Mouse (Mus musculus) limb, embryonic 10.5 days (tissue): ENCODE measurements around the gene Gm156. TPM values are rescaled to one million over a fixed set of nuclear protein-coding genes. Genes with fewer than 3 reads are reported as not detected.
"Not testable (repeated sequence)": the region's sequence is repeated elsewhere in the genome, so short reads cannot be mapped to it uniquely, and the experiment has no call there.

Experiments
- DNase-seq: peaks from one replicate; pipeline ENCODE4 v3.0.0-alpha.2; 2017; ENCODE audit warnings: low spot score
- H3K27ac ChIP-seq: fragments of 300-500 bp; sonication (generic); 2 replicates; pipeline ENCODE4 v1.5.1; 2016; ENCODE audit warnings: mild to moderate bottlenecking
- H3K27me3 ChIP-seq: fragments of 300-500 bp; sonication (generic); 2 replicates; pipeline ENCODE4 v1.6.1; 2016; ENCODE audit warnings: low read depth, mild to moderate bottlenecking; ENCODE audit not compliant: poor library complexity, severe bottlenecking
- H3K36me3 ChIP-seq: fragments of 300-500 bp; sonication (generic); 2 replicates; pipeline ENCODE4 v1.6.1; 2016; ENCODE audit warnings: mild to moderate bottlenecking, moderate library complexity
- H3K4me1 ChIP-seq: fragments of 300-500 bp; sonication (generic); 2 replicates; pipeline ENCODE4 v1.6.1; 2016
- H3K4me3 ChIP-seq: fragments of 300-500 bp; sonication (generic); 2 replicates; pipeline ENCODE4 v1.5.1; 2016; ENCODE audit warnings: mild to moderate bottlenecking, moderate library complexity
- H3K9me3 ChIP-seq: fragments of 300-500 bp; sonication (generic); replicated peaks from 2 replicates; pipeline ENCODE4 v1.6.1; 2016; ENCODE audit warnings: mild to moderate bottlenecking
- WGBS: fragments of 180-500 bp; shearing (Covaris S2); methylation state at CpG from one replicate; pipeline ENCODE4 v1.1.7; 2016; 5-methylcytosine and 5-hydroxymethylcytosine counted together
- polyA plus RNA-seq: library from polyadenylated mRNA; unstranded; fragments of >200 nt; fragmentation: Nextera tagmentation; extraction: Ambion mirVana; gene quantifications from 2 replicates; pipeline ENCODE4 v1.2.1, GENCODE M21; 2016

Gm156 gene
- not detected in 2 replicates for polyA plus RNA-seq

GRCm38 (mm10) chr6:129784170-129784569 lies at the start of gene Gm156:
Gene Gm156 (minus strand): TSS chr6:129784270.
- H3K9me3 ChIP-seq, H3K27me3 ChIP-seq, H3K4me3 ChIP-seq, DNase-seq, H3K27ac ChIP-seq, H3K4me1 ChIP-seq, H3K36me3 ChIP-seq: not testable (repeated sequence)
- 93% methylated on average over 3 of the region's 3 CpGs for WGBS

- DNase-seq, result no peak
- no peak overlapping the region for H3K27ac ChIP-seq
- H3K36me3 ChIP-seq, result no peaks in the 10 kb centered on the region
- H3K27me3 ChIP-seq, result no peaks in the 10 kb centered on the region
- H3K9me3 ChIP-seq, result no peaks in the 10 kb centered on the region; the same call in 1 of the 2 replicates
- no peaks in the 10 kb centered on the region for H3K4me1 ChIP-seq
- H3K4me3 ChIP-seq, result no peak overlapping the region
- 91% methylated on average over 1 of the region's 1 CpGs for whole genome bisulfite sequencing
Measured at GRCm38 (mm10) chr6:129825559-129825958, 41.5 kb upstream of the Gm156 start.

DNA sequence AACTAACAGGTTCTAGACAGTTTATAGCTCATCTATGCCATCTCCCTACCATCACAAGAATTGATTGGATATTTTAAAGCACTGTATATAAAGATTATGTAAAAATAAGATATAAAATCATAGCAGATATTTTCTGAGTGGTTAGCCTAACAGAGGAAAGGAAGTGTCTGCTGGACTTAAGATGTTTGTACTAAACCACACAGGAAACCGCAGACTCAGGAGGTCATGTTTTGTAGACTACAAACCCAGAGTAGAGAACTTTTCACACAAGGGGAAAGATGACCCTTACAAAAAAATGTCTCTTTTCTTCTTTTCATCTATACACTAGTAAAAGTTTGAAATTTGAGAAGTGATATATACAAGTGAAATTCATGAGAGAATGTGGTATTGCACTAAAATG lies 39.9 kb upstream of the Gm156 start:
- Histone ChIP-seq H3K36me3 (no peaks in the 10 kb centered on the region), H3K9me3 (peaks cover 2% of the 10 kb centered on the region; the same call in 1 of the 2 replicates), H3K27me3 (no peaks in the 10 kb centered on the region), H3K27ac (no peak overlapping the region), H3K4me1 (no peaks in the 10 kb centered on the region), H3K4me3 (no peak overlapping the region)
- no peak for DNase-seq
- 98% methylated on average over 1 of the region's 1 CpGs for WGBS

- Histone ChIP-seq H3K27me3 (no peaks in the 10 kb centered on the region), H3K4me1 (no peaks in the 10 kb centered on the region), H3K27ac (no peak overlapping the region), H3K9me3 (0 out of 2 replicates have a peak, but pooled peaks cover 2% of the 10 kb centered on the region), H3K4me3 (no peak overlapping the region), H3K36me3 (no peaks in the 10 kb centered on the region)
- WGBS, result 64% methylated on average over 3 of the region's 3 CpGs
- DNase-seq, result no peak
Measured at GRCm38 (mm10) chr6:129817731-129818130, 33.7 kb upstream of the Gm156 start.

GRCm38 (mm10) chr6:129747654-129748032 lies 36.4 kb downstream of the Gm156 start:
- Histone ChIP-seq H3K27me3 (no peaks in the 10 kb centered on the region), H3K4me1 (no peaks in the 10 kb centered on the region), H3K9me3 (no peaks in the 10 kb centered on the region), H3K36me3 (no peaks in the 10 kb centered on the region), H3K27ac (no peak overlapping the region), H3K4me3 (no peak overlapping the region)
- no peak for DNase-seq
- WGBS, result 82% methylated on average over 3 of the region's 3 CpGs

GRCm38 (mm10) chr6:129747016-129747653 lies 36.9 kb downstream of the Gm156 start:
- Histone ChIP-seq H3K9me3 (no peaks in the 10 kb centered on the region), H3K27me3 (no peaks in the 10 kb centered on the region), H3K4me3 (no peak overlapping the region), H3K4me1 (no peaks in the 10 kb centered on the region), H3K27ac (no peak overlapping the region), H3K36me3 (no peaks in the 10 kb centered on the region)
- 93% methylated on average over 4 of the region's 4 CpGs for WGBS
- no peak for DNase-seq

DNA sequence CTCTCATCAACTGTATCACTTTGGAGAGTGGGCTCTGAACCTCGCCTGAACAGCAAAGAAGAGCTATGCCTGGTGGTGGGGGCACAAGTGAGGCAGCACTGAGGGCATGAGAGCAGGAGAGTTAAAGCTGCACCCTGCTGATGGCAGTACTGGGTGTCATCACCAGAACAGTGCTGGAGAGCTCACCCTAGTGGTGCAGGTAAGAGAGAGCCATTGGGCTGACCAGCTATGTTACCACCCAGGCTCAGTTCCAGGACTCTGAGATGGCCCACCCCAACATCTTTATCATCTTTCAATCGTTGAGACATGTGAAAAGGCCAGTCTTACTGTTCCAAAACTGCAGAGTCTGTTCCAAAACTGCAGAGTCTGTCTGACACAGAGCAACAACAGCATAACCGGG lies 37.9 kb downstream of the Gm156 start:
- no peak overlapping the region for H3K27ac ChIP-seq
- no peak for DNase-seq
- no peak overlapping the region for H3K4me3 ChIP-seq
- H3K36me3 ChIP-seq, result no peaks in the 10 kb centered on the region
- WGBS, result 77% methylated on average over 3 of the region's 3 CpGs
- no peaks in the 10 kb centered on the region for H3K9me3 ChIP-seq
- H3K27me3 ChIP-seq, result no peaks in the 10 kb centered on the region
- no peaks in the 10 kb centered on the region for H3K4me1 ChIP-seq

DNA sequence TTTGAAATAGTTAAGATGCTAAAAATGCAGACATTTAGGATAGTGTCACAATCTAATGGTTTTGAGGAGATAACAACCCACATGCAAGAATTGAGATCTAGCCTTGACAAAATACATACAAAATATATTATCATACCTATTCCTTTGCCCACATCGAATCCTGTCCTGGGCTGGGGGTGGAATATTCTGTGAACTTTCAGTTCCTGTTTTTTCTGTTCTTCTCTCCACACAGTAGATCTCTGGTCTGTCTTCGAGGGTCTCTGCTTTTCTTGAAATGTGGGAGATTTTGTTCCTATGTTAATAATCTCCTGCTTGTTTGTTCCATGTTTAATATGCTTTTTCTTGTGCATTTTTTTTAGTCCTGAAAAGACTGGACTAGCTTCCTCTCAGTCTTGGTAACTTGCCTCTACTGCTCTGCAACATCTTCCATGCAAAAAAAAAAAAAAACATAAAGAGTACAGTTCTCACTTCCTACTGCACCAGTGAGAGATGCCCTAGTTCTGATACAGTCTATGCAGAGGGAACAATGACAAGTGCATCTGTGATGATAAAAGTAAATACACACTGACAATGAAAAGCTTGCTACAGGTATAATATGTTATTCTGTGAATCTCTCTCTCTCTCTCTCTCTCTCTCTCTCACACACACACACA lies 43.9 kb downstream of the Gm156 start, which contains the start of gene Klri2:
Klri2 (minus strand) TSS at position 416 of the 653 bp plus-strand sequence.
- Histone ChIP-seq H3K4me1 (no peaks in the 10 kb centered on the region), H3K9me3 (no peaks in the 10 kb centered on the region), H3K27ac (no peak within 1 kb of the TSS), H3K36me3 (no peaks in the 10 kb centered on the region), H3K27me3 (no peaks in the 10 kb centered on the region), H3K4me3 (no peak within 1 kb of the TSS)
- WGBS, result 77% methylated on average over 2 of the region's 2 CpGs
- no peak for DNase-seq

DNA sequence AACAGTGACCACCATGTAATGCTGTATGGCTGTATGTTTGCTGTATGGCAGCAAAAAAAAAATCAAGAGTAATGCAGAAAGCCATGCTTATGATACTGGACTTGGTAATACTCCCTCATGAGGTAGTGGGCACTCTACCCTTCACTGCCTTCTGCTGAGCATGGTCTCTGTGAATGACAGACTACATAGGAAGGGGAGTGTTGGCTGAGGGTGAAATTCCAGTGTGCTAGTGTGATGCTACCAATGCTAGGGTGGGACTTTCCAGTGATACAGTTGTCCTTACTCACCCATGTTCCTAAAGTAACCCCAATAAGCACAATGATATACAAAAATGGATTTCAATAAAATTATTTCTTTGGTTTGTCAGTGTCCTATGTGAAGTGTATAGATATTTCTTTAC lies 47.7 kb downstream of the Gm156 start:
- H3K9me3 ChIP-seq, result no peaks in the 10 kb centered on the region
- no peaks in the 10 kb centered on the region for H3K27me3 ChIP-seq
- DNase-seq, result no peak
- no peak overlapping the region for H3K27ac ChIP-seq
- H3K4me3 ChIP-seq, result no peak overlapping the region
- no peaks in the 10 kb centered on the region for H3K36me3 ChIP-seq
- no peaks in the 10 kb centered on the region for H3K4me1 ChIP-seq

DNA sequence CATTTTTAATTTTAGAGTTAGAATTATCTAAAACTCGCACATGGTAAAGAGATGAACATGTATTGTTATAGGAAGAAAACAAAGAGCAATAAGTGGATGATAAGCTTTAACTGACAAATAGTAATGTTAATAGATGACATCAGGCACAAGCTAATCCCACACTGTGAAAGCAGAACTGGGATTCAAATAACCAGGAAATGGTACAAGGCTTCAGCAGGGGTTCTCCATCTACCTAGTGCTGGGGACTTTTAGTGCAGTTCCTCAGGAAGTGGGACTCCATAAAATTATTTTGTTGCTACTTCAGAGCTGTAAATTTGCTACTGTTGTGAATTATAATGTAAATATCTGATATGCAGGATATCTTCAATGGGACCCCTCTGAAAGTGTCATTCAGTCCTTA lies 56.8 kb downstream of the Gm156 start:
- H3K27me3 ChIP-seq, result no peaks in the 10 kb centered on the region
- no peaks in the 10 kb centered on the region for H3K36me3 ChIP-seq
- WGBS, result 93% methylated on average over 1 of the region's 1 CpGs

GRCm38 (mm10) chr6:129721390-129721789 lies 62.7 kb downstream of the Gm156 start:
- WGBS, result 75% methylated on average over 1 of the region's 1 CpGs
- Histone ChIP-seq H3K9me3 (no peaks in the 10 kb centered on the region), H3K4me3 (no peak overlapping the region), H3K4me1 (no peaks in the 10 kb centered on the region), H3K27ac (no peak overlapping the region), H3K36me3 (no peaks in the 10 kb centered on the region), H3K27me3 (no peaks in the 10 kb centered on the region)
- DNase-seq, result no peak

More for the DNA sequence above, 56.8 kb downstream of the Gm156 start:
- no peak for DNase-seq
- Histone ChIP-seq H3K27ac (no peak overlapping the region), H3K4me1 (no peaks in the 10 kb centered on the region), H3K4me3 (no peak overlapping the region), H3K9me3 (no peaks in the 10 kb centered on the region)

DNA sequence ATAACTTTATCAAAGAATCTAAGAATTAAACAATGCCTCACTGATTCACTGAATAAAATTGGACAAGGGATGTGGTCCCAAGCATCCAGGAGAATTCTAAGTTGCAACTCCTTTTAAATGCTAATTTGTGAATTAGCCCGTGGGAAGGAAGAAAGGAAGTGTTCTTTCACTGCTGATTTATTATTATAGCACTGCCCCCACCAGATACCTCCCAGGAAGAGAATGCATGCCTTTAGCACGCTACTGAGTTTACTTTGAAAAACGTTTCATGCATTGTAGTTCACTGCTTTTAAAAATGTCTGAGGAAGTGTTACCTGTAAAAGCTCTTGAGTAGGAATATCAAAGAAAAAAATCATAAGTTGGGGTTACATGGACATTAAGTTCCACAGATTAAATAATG lies 63.6 kb downstream of the Gm156 start:
- 23% methylated on average over 3 of the region's 3 CpGs for WGBS

GRCm38 (mm10) chr6:129717032-129717431 lies 67.0 kb downstream of the Gm156 start, which contains the start of gene Klri1:
Gene Klri1 (minus strand): TSS chr6:129717132.
- Histone ChIP-seq H3K4me1 (no peaks in the 10 kb centered on the region), H3K4me3 (no peak within 1 kb of the TSS), H3K27me3 (no peaks in the 10 kb centered on the region), H3K27ac (no peak within 1 kb of the TSS), H3K9me3 (no peaks in the 10 kb centered on the region), H3K36me3 (no peaks in the 10 kb centered on the region)
- 93% methylated on average over 4 of the region's 4 CpGs for WGBS
- no peak for DNase-seq

More for the DNA sequence above, 63.6 kb downstream of the Gm156 start:
- DNase-seq, result no peak
- Histone ChIP-seq H3K4me3 (no peak overlapping the region), H3K9me3 (no peaks in the 10 kb centered on the region), H3K27ac (no peak overlapping the region), H3K27me3 (no peaks in the 10 kb centered on the region), H3K36me3 (no peaks in the 10 kb centered on the region), H3K4me1 (no peaks in the 10 kb centered on the region)
